Mouse (Mus musculus): ENCODE measurements around the gene Ngdn. TPM values are rescaled to one million over a fixed set of nuclear protein-coding genes. Genes with fewer than 3 reads are reported as not detected.

Ngdn gene
- polyA plus RNA-seq, 2 experiments = 62.6 to 66.8 TPM

DNA sequence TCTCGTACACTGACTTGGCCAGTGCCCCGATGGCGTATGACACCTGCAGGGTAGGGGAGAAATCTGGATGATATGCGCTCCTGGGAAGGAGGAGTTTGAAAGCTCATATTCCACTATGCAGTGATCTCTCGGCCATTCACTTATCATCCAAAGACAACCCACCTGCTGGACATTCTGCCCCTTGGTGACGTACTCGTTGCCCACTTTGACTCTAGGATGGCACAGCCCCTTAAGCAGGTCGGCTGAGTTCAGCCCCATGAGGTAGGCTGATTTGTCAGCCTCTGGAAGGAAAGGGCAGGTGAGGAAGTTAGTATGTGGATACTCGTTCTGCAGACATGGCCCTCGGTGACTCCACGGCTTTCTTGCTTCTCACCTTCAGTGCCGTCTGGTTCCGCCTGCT, 26.4 kb upstream of the Ngdn start:
- no peaks in the 10 kb centered on the region for H3K27me3 ChIP-seq (ENCODE audit: control insufficient read depth, insufficient read depth, low read length)
- no peak for TF ChIP-seq POLR2A (IDR thresholded peaks at IDR 0.05; ENCODE audit: borderline replicate concordance, extremely low read depth, insufficient read depth, insufficient read length)
- no peaks in the 10 kb centered on the region for H3K9me3 ChIP-seq (ENCODE audit: control insufficient read depth, low read length)
- no peak overlapping the region for H3K9ac ChIP-seq (ENCODE audit: low read depth, low read length, severe bottlenecking)
- WGBS = 81% methylated on average over 13 of the region's 13 CpGs
- no peak for ATAC-seq (ENCODE audit: low FRiP score, low read depth)
- H3K4me1 ChIP-seq (ENCODE audit: control insufficient read depth, insufficient read depth, low read length) = no peaks in the 10 kb centered on the region
- H3K4me2 ChIP-seq (replicated peaks; ENCODE audit: low read depth, low read length, severe bottlenecking) = no peak overlapping the region
- no peak overlapping the region for H3K4me3 ChIP-seq (replicated peaks; ENCODE audit: low read length)
- DNase-seq (ENCODE audit: low spot score) = no peak
- H3K36me3 ChIP-seq (ENCODE audit: control insufficient read depth, insufficient read depth, low read length) = no peaks in the 10 kb centered on the region
- no peak overlapping the region for H3K27ac ChIP-seq (replicated peaks; ENCODE audit: low read depth, low read length)

DNA sequence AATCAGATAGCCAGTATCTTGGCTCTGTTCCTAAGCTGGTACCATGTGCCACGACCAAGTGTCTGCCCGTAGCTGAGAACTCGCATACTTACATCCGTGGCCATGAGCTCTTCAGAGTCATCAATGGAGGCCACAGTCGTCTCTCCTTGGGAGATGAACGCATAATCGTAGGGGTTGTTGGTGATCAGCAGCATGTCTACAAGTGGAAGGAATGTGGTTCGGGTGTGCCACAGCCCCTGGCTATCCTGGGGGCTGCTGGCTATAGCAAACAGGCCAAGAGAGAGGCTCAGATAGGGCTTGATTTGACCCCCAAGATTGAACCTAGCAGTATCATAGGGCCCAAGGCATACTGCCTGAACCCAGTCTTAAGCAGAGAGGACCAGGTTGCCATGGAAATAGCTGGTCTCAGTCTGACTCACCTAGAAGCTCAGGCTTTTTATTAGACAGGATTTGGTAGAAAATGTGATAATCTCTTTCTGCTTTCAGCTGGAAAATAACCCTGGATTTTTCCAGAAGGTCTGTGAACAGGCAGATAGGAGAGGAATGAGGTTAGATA, 25.3 kb upstream of the Ngdn start:
- no peak for ATAC-seq (ENCODE audit: low FRiP score, low read depth)
- 87% methylated on average over 8 of the region's 8 CpGs for WGBS
- H3K4me3 ChIP-seq (replicated peaks; ENCODE audit: low read length) = no peak overlapping the region

DNA sequence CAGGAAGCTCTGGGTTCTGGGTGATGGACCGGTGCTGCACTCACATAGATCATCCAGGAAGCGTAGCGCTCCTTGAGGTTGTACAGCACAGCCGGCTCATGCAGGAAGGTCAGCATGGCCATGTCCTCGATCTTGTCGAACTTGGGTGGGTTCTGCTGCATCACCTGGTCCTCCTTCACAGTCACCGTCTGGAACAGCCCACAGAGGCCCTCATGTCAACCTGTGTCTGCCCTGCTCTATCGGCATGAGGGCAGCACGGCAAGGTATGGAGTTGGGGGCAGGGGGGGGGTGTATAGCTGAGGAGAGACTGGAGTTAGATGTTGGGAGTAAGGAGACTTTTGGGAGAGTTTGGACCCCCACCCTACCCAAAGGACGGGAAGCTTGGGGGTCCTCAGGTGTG, 23.1 kb upstream of the Ngdn start:
- no peak for TF ChIP-seq POLR2A (IDR thresholded peaks at IDR 0.05; ENCODE audit: borderline replicate concordance, extremely low read depth, insufficient read depth, insufficient read length)
- H3K36me3 ChIP-seq (ENCODE audit: control insufficient read depth, insufficient read depth, low read length) = no peaks in the 10 kb centered on the region
- no peak overlapping the region for H3K4me3 ChIP-seq (replicated peaks; ENCODE audit: low read length)
- H3K9me3 ChIP-seq (ENCODE audit: control insufficient read depth, low read length) = no peaks in the 10 kb centered on the region
- ATAC-seq (ENCODE audit: low FRiP score, low read depth) (no peak), DNase-seq (ENCODE audit: low spot score) (no peak)
- no peak overlapping the region for H3K9ac ChIP-seq (ENCODE audit: low read depth, low read length, severe bottlenecking)
- H3K27ac ChIP-seq (replicated peaks; ENCODE audit: low read depth, low read length) = no peak overlapping the region
- no peak overlapping the region for H3K4me2 ChIP-seq (replicated peaks; ENCODE audit: low read depth, low read length, severe bottlenecking)
- H3K27me3 ChIP-seq (ENCODE audit: control insufficient read depth, insufficient read depth, low read length) = no peaks in the 10 kb centered on the region
- WGBS = 90% methylated on average over 10 of the region's 10 CpGs
- no peaks in the 10 kb centered on the region for H3K4me1 ChIP-seq (ENCODE audit: control insufficient read depth, insufficient read depth, low read length)

More for the DNA sequence above, 25.3 kb upstream of the Ngdn start:
- H3K9ac ChIP-seq (ENCODE audit: low read depth, low read length, severe bottlenecking) = no peak overlapping the region
- H3K27me3 ChIP-seq (ENCODE audit: control insufficient read depth, insufficient read depth, low read length) = no peaks in the 10 kb centered on the region
- no peak for TF ChIP-seq POLR2A (IDR thresholded peaks at IDR 0.05; ENCODE audit: borderline replicate concordance, extremely low read depth, insufficient read depth, insufficient read length)
- no peaks in the 10 kb centered on the region for H3K36me3 ChIP-seq (ENCODE audit: control insufficient read depth, insufficient read depth, low read length)
- DNase-seq (ENCODE audit: low spot score) = no peak
- no peak overlapping the region for H3K27ac ChIP-seq (replicated peaks; ENCODE audit: low read depth, low read length)
- no peaks in the 10 kb centered on the region for H3K9me3 ChIP-seq (ENCODE audit: control insufficient read depth, low read length)
- H3K4me2 ChIP-seq (replicated peaks; ENCODE audit: low read depth, low read length, severe bottlenecking) = no peak overlapping the region
- no peaks in the 10 kb centered on the region for H3K4me1 ChIP-seq (ENCODE audit: control insufficient read depth, insufficient read depth, low read length)

DNA sequence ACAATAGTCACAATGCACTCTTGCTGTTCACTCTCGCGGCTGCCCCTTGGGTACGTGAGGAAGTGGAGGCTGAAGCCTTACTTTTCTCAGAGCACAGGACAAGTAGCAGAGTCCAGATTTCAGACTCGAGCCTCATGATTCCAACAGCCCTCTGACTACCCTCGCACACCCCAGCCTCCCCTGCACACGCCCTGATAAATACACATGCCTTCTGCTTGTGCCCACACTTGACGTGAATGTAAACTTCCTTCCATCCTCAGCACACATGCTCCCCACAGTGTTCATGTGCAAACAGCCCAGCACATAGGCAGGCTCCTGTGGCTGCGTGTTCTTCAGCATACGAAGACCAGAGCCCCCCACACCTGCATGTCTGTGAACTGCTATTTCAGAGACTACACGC, 21.6 kb upstream of the Ngdn start:
- Histone ChIP-seq H3K4me2 (replicated peaks; ENCODE audit: low read depth, low read length, severe bottlenecking) (no peak overlapping the region), H3K9ac (ENCODE audit: low read depth, low read length, severe bottlenecking) (no peak overlapping the region), H3K27ac (replicated peaks; ENCODE audit: low read depth, low read length) (no peak overlapping the region), H3K4me1 (ENCODE audit: control insufficient read depth, insufficient read depth, low read length) (no peaks in the 10 kb centered on the region), H3K9me3 (ENCODE audit: control insufficient read depth, low read length) (no peaks in the 10 kb centered on the region), H3K4me3 (replicated peaks; ENCODE audit: low read length) (no peak overlapping the region), H3K27me3 (ENCODE audit: control insufficient read depth, insufficient read depth, low read length) (no peaks in the 10 kb centered on the region), H3K36me3 (ENCODE audit: control insufficient read depth, insufficient read depth, low read length) (no peaks in the 10 kb centered on the region)
- ATAC-seq (ENCODE audit: low FRiP score, low read depth) = no peak
- 75% methylated on average over 10 of the region's 10 CpGs for WGBS
- no peak for TF ChIP-seq POLR2A (IDR thresholded peaks at IDR 0.05; ENCODE audit: borderline replicate concordance, extremely low read depth, insufficient read depth, insufficient read length)
- no peak for DNase-seq (ENCODE audit: low spot score)

DNA sequence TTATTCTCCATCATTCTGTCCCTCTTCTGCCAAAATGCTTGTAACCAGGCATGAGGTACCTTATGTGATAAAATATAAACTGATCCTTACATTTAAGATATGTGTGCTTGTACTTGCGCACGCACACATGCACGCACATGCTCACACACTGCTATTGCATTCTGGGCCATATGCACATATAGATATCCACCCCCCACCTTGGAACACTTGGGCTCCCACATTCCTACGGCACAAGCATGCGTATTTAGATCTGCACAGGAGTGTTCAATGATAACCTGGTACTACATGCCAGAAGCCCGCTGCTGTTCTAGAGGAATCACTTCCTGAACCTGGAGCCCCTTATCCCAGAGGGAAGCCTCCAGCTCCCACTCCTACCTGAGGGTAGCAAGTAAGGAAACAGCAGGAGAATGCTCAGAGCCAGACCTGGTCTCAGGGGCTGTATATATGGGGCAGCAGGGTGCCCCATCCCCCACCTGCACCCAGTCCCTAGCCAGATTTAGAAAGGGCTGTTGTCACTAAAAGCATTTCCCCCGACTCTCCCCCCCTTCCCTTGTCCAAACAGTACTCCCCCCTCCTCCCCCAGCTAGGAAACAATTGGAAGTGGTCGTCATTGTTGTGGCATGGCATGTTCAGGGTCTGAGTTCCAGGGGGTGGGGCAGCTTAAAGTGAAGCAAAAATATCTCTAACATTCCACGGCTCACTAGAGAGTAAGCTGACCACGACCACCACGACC, 21.0 kb upstream of the Ngdn start, which contains the start of gene Myh7:
Gene Myh7 (minus strand): TSS at position 491 of the 733 bp plus-strand sequence.
- Histone ChIP-seq H3K27ac (replicated peaks; ENCODE audit: low read depth, low read length) (no peak within 1 kb of the TSS; the same call in 1 of the 2 replicates), H3K4me2 (replicated peaks; ENCODE audit: low read depth, low read length, severe bottlenecking) (no peak within 1 kb of the TSS), H3K27me3 (ENCODE audit: control insufficient read depth, insufficient read depth, low read length) (no peaks in the 10 kb centered on the region), H3K36me3 (ENCODE audit: control insufficient read depth, insufficient read depth, low read length) (no peaks in the 10 kb centered on the region), H3K4me3 (replicated peaks; ENCODE audit: low read length) (no peak within 1 kb of the TSS), H3K9ac (ENCODE audit: low read depth, low read length, severe bottlenecking) (no peak within 1 kb of the TSS), H3K4me1 (ENCODE audit: control insufficient read depth, insufficient read depth, low read length) (no peaks in the 10 kb centered on the region), H3K9me3 (ENCODE audit: control insufficient read depth, low read length) (no peaks in the 10 kb centered on the region)
- no peak for DNase-seq (ENCODE audit: low spot score)
- 0 out of 2 replicates have a peak, but pooled peaks have one; percentile 29 for ATAC-seq (ENCODE audit: low FRiP score, low read depth)
- TF ChIP-seq POLR2A (IDR thresholded peaks at IDR 0.05; ENCODE audit: borderline replicate concordance, extremely low read depth, insufficient read depth, insufficient read length) = no peak
- WGBS = 60% methylated on average over 11 of the region's 11 CpGs
